Mouse (Mus musculus) adrenal gland, adult 18-20 months (tissue): ENCODE data around the gene Tppp2. TPM values are rescaled to one million over a fixed set of nuclear protein-coding genes. Genes with fewer than 3 reads are reported as not detected.

Experiments
- DNase-seq, 2 experiments: peaks; one replicate each; pipeline ENCODE4 v3.0.0; 2021 to 2022; ENCODE audit warnings: low spot score in 2 of 2
- total RNA-seq, 2 experiments: library from RNA; stranded (reverse); gene quantifications; 1 replicate in 1 of 2; 2 replicates in 1 of 2; pipeline ENCODE4 v1.2.3; 2021

Tppp2 gene
- total RNA-seq, 2 experiments from 2014 or later: not detected

- DNase-seq: no peak
These were observed 23.4 kb downstream of the Tppp2 start for GRCm38 (mm10) chr14:51941577-51941976.

- DNase-seq: no peak
These were observed 24.0 kb downstream of the Tppp2 start for GRCm38 (mm10) chr14:51942236-51942635.

- no peak for DNase-seq
These were observed 25.1 kb downstream of the Tppp2 start for GRCm38 (mm10) chr14:51943336-51943735.

GRCm38 (mm10) chr14:51960316-51960715 lies 42.1 kb downstream of the Tppp2 start:
- no peak for DNase-seq

GRCm38 (mm10) chr14:51967400-51967799 lies 49.2 kb downstream of the Tppp2 start:
- no peak for DNase-seq

Other genes with a start within 250 kb of the Tppp2 start
- gene Gm17079, start 223.0 kb upstream of the Tppp2 start, total RNA-seq: not detected
- not detected for gene Gm5800, start 201.2 kb upstream of the Tppp2 start, total RNA-seq
- gene Ang4, start 144.8 kb upstream of the Tppp2 start, total RNA-seq: not detected
- not detected for gene AY358078, start 118.4 kb upstream of the Tppp2 start, total RNA-seq
- not detected for gene Ear6, start 64.7 kb upstream of the Tppp2 start, total RNA-seq
- gene Mettl17, start 33.6 kb upstream of the Tppp2 start, total RNA-seq: 10 to 100 TPM; 30.5 to 36.3 TPM
- gene Slc39a2, start 25.5 kb upstream of the Tppp2 start, total RNA-seq: 1 to 10 TPM in 1 of 2 experiments, under 1 TPM in 1; 0.56 to 1.3 TPM
- gene Ndrg2, start 4.3 kb upstream of the Tppp2 start, total RNA-seq: 100 to 1,000 TPM; 256 to 257 TPM
- not detected for gene Rnase13, start 4.3 kb downstream of the Tppp2 start, total RNA-seq
- 10 to 100 TPM; 37.8 to 39.7 TPM for gene Arhgef40, start 66.3 kb downstream of the Tppp2 start, total RNA-seq
- 1 to 10 TPM; 2.1 to 2.3 TPM for gene Tmem253, start 97.2 kb downstream of the Tppp2 start, total RNA-seq
- gene Zfp219, start 102.3 kb downstream of the Tppp2 start, total RNA-seq: 10 to 100 TPM; 53.9 to 61.2 TPM
- gene Olfr221, start 124.0 kb downstream of the Tppp2 start, total RNA-seq: not detected
- 100 to 1,000 TPM; 285 to 298 TPM for gene Hnrnpc, start 185.6 kb downstream of the Tppp2 start, total RNA-seq
- 1 to 10 TPM in 1 of 2 experiments, under 1 TPM in 1; 0.35 to 1.3 TPM for gene Rpgrip1, start 192.3 kb downstream of the Tppp2 start, total RNA-seq